Mouse (Mus musculus) left cerebral cortex, adult 6 months (tissue): Measurements from ENCODE around the gene Eral1. TPM values are rescaled to one million over a fixed set of nuclear protein-coding genes. Genes with fewer than 3 reads are reported as not detected.

Experiments
- long read RNA-seq, 2 experiments: library from polyadenylated mRNA; unstranded; transcript quantifications; one replicate each; pipeline ENCODE4 v2.0.0; 2019 to 2020
- polyA plus RNA-seq: library from polyadenylated mRNA; unstranded; fragments of <200 nt; fragmentation: Nextera tagmentation; gene quantifications from 2 replicates; pipeline ENCODE4 v1.2.3, GENCODE M21; 2021

The Eral1 gene
- polyA plus RNA-seq: 11.0 and 13.0 TPM in 2 replicates
- long read RNA-seq, experiment 1, transcript Eral1-201 (10 exons, 2,014 nt): major isoform, 69 of 97 reads
- long read RNA-seq, experiment 1, transcript Eral1-203 (9 exons, 2,131 nt): minor isoform, 12 of 97 reads
- long read RNA-seq, experiment 1, partial matches to known transcripts: 4 of 97 reads
- long read RNA-seq, experiment 1, other reads (novel, unspliced or antisense): 12 of 97 reads
- long read RNA-seq, experiment 2, transcript Eral1-201 (10 exons, 2,014 nt): major isoform, 17 of 24 reads
- long read RNA-seq, experiment 2, partial matches to known transcripts: 4 of 24 reads
- long read RNA-seq, experiment 2, other reads (novel, unspliced or antisense): 3 of 24 reads

GRCm38 (mm10) chr11:78079961-78080921 is at the start of gene Eral1:
Gene Eral1 (minus strand): TSS chr11:78080383.

DNA sequence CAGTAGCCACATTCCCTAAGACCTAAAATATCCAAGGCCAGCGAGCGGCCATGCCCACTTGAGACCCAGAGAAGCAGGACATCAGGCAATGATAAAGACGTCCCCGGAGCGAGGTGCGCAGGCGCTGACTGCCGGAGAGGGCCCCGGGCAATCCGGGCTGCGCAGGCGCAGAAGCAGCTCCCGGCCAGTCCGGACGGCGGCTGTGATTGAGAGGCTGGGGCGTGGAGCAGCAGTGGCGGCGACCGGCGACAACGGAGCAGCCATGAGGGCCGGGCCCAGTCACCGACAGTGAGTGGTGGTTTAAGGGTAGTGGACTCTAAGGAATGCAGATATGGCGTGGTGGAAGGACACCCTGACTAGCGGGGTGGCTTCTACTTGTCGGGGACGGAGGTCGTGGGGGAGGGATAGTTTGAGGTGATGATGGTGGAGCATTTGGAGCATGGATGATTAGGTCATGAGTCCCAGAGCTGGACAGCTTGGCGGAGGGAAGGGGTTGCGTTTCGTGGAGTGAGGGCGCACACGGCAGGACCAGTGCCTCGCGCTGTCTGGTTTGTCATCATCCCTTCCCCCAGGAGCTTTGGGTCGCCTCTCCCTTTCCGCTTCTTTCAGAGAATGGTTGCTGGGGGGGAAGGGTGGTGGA is 14.4 kb upstream of the Eral1 start, which contains the start of gene Fam222b:
Fam222b (plus strand) TSS at position 157 of the 640 bp plus-strand sequence.

GRCm38 (mm10) chr11:78037831-78038752 is 42.1 kb downstream of the Eral1 start, which contains the start of gene Flot2:
Gene Flot2 (plus strand): TSS chr11:78037931.

GRCm38 (mm10) chr11:78031947-78032808 is 48.0 kb downstream of the Eral1 start, which contains the start of gene Dhrs13:
Gene Dhrs13 (plus strand): TSS chr11:78032280.

Other genes starting within 250 kb of the Eral1 start
- 0.42 and 0.99 TPM in 2 replicates for gene Pipox, start 186.3 kb downstream of the Eral1 start, polyA plus RNA-seq
- 25.6 and 123 TPM in 2 replicates for gene Sez6, start 149.6 kb downstream of the Eral1 start, polyA plus RNA-seq
- gene Phf12, start 97.6 kb downstream of the Eral1 start, polyA plus RNA-seq: 5.7 and 6.3 TPM in 2 replicates
- gene Dhrs13, start 48.1 kb downstream of the Eral1 start, polyA plus RNA-seq: 8.0 and 8.2 TPM in 2 replicates
- gene Flot2, start 42.5 kb downstream of the Eral1 start, polyA plus RNA-seq: 89.7 and 90.8 TPM in 2 replicates
- 8.8 and 12.2 TPM in 2 replicates for gene Fam222b, start 14.3 kb upstream of the Eral1 start, polyA plus RNA-seq
- 3.4 and 8.9 TPM in 2 replicates for gene Traf4, start 85.2 kb upstream of the Eral1 start, polyA plus RNA-seq
- gene Nek8, start 96.3 kb upstream of the Eral1 start, polyA plus RNA-seq: 1.9 TPM in 2 replicates
- gene Tlcd1, start 96.3 kb upstream of the Eral1 start, polyA plus RNA-seq: 38.5 and 43.5 TPM in 2 replicates
- 870 and 1,461 TPM in 2 replicates for gene Rpl23a, start 103.2 kb upstream of the Eral1 start, polyA plus RNA-seq
- 14.8 and 17.6 TPM in 2 replicates for gene Rab34, start 108.0 kb upstream of the Eral1 start, polyA plus RNA-seq
- gene Proca1, start 113.0 kb upstream of the Eral1 start, polyA plus RNA-seq: 5.5 and 6.3 TPM in 2 replicates
- 129 and 164 TPM in 2 replicates for gene Sdf2, start 165.4 kb upstream of the Eral1 start, polyA plus RNA-seq
- 11.8 and 13.1 TPM in 2 replicates for gene Supt6, start 165.6 kb upstream of the Eral1 start, polyA plus RNA-seq
- 46.6 and 50.5 TPM in 2 replicates for gene 2610507B11Rik, start 181.4 kb upstream of the Eral1 start, polyA plus RNA-seq
- 2.7 and 2.8 TPM in 2 replicates for gene BC030499, start 210.5 kb upstream of the Eral1 start, polyA plus RNA-seq
- gene Spag5, start 221.1 kb upstream of the Eral1 start, polyA plus RNA-seq: 1.7 TPM in 2 replicates
- gene Aldoc, start 242.6 kb upstream of the Eral1 start, polyA plus RNA-seq: 1,417 and 1,712 TPM in 2 replicates
- gene Pigs, start 248.0 kb upstream of the Eral1 start, polyA plus RNA-seq: 53.9 and 59.8 TPM in 2 replicates